Mouse (Mus musculus): ENCODE data around the gene Limch1. TPM values are rescaled to one million over a fixed set of nuclear protein-coding genes. Genes with fewer than 3 reads are reported as not detected.
A peak's percentile ranks its signal among the peaks of the same experiment; 100 is the strongest.

Gene Limch1
- polyA plus RNA-seq, 1 experiment: 44.2 TPM

DNA sequence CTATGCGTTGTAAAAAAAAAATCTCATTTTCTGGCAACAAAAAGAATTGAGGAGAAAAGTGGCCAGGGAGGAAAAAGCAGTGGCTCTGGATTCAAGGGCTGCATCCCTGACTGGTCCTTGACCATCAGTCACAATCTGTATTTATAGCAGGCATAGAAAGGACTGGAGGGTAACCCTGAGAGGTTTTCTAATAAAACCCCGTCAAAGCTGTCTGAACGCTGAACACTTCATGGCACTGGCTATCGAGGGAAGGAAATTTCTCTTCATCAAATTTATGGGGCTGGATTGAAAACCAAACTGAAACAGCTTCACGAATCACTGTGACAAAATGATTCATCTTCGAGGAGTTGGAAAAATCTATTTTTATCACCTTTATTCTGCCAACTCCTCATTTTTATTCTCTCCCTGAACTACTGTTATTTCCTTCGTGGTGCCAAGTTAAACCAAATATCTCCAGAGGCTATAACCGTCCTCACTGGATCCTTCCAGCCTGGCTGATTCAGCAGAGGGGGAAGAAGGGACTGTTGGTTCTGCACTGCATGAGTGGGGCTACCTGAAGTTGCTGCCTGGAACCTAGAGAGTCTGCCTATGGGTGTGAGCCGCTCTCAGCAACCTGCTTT lies 153.3 kb downstream of the Limch1 start:
- peaks cover 9% of the 10 kb centered on the region; the same call in 1 of the 2 replicates for H3K4me1 ChIP-seq (ENCODE audit: control insufficient read depth, insufficient read depth, low read length)
- no peak overlapping the region for H3K4me3 ChIP-seq (ENCODE audit: insufficient read depth, low read length)
- TF ChIP-seq POLR2A (IDR thresholded peaks at IDR 0.05; ENCODE audit: low read depth, low read length): no peak
- TF ChIP-seq CTCF (IDR thresholded peaks at IDR 0.05; ENCODE audit: borderline replicate concordance, insufficient read depth, low read length): no peak
- peak overlapping the region; percentile 15; the same call in 1 of the 2 replicates for H3K27ac ChIP-seq (ENCODE audit: insufficient read depth, low read length)

- no peak overlapping the region for H3K4me3 ChIP-seq (ENCODE audit: insufficient read depth, low read length)
- TF ChIP-seq CTCF (IDR thresholded peaks at IDR 0.05; ENCODE audit: borderline replicate concordance, insufficient read depth, low read length) (no peak), POLR2A (IDR thresholded peaks at IDR 0.05; ENCODE audit: low read depth, low read length) (no peak)
- H3K27ac ChIP-seq (ENCODE audit: insufficient read depth, low read length): no peak overlapping the region
- peaks cover 9% of the 10 kb centered on the region; the same call in 1 of the 2 replicates for H3K4me1 ChIP-seq (ENCODE audit: control insufficient read depth, insufficient read depth, low read length)
These were observed 155.5 kb downstream of the Limch1 start for GRCm38 (mm10) chr5:66901116-66901515.

- H3K27ac ChIP-seq (ENCODE audit: insufficient read depth, low read length): no peak overlapping the region
These were observed 159.2 kb downstream of the Limch1 start for GRCm38 (mm10) chr5:66904835-66905234.

GRCm38 (mm10) chr5:66908883-66909282 lies 163.3 kb downstream of the Limch1 start:
- Histone ChIP-seq H3K27ac (ENCODE audit: insufficient read depth, low read length) (no peak overlapping the region), H3K4me3 (ENCODE audit: insufficient read depth, low read length) (no peak overlapping the region), H3K4me1 (ENCODE audit: control insufficient read depth, insufficient read depth, low read length) (no peaks in the 10 kb centered on the region)
- TF ChIP-seq CTCF (IDR thresholded peaks at IDR 0.05; ENCODE audit: borderline replicate concordance, insufficient read depth, low read length) (no peak), POLR2A (IDR thresholded peaks at IDR 0.05; ENCODE audit: low read depth, low read length) (no peak)

More at GRCm38 (mm10) chr5:66904835-66905234, 159.2 kb downstream of the Limch1 start:
- TF ChIP-seq POLR2A (IDR thresholded peaks at IDR 0.05; ENCODE audit: low read depth, low read length): no peak
- TF ChIP-seq CTCF (IDR thresholded peaks at IDR 0.05; ENCODE audit: borderline replicate concordance, insufficient read depth, low read length): no peak
- H3K4me3 ChIP-seq (ENCODE audit: insufficient read depth, low read length): no peak overlapping the region
- H3K4me1 ChIP-seq (ENCODE audit: control insufficient read depth, insufficient read depth, low read length): no peaks in the 10 kb centered on the region

- Histone ChIP-seq H3K4me3 (ENCODE audit: insufficient read depth, low read length) (no peak overlapping the region), H3K27ac (ENCODE audit: insufficient read depth, low read length) (no peak overlapping the region), H3K4me1 (ENCODE audit: control insufficient read depth, insufficient read depth, low read length) (no peaks in the 10 kb centered on the region)
- no peak for TF ChIP-seq CTCF (IDR thresholded peaks at IDR 0.05; ENCODE audit: borderline replicate concordance, insufficient read depth, low read length)
- no peak for TF ChIP-seq POLR2A (IDR thresholded peaks at IDR 0.05; ENCODE audit: low read depth, low read length)
These were observed 164.3 kb downstream of the Limch1 start for GRCm38 (mm10) chr5:66909962-66910361.

DNA sequence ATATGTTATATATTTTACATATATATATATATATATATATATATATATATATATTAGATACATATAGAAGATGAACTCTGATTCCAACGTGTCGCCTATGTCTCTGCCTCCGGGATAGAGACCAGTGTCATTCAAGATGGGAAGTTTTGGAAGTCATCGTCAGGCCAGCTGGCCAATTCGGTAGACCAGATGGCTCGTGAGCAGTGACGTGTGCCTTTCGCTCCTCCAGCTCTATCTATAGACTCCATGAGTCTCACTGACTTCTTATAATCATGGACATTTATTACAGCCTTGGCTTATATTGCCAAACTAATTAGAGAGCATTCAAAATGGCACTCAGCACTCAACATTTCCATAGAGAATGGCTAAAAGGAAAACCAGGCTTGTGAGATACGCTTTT lies 165.0 kb downstream of the Limch1 start:
- Histone ChIP-seq H3K4me1 (ENCODE audit: control insufficient read depth, insufficient read depth, low read length) (no peaks in the 10 kb centered on the region), H3K4me3 (ENCODE audit: insufficient read depth, low read length) (no peak overlapping the region), H3K27ac (ENCODE audit: insufficient read depth, low read length) (no peak overlapping the region)
- no peak for TF ChIP-seq POLR2A (IDR thresholded peaks at IDR 0.05; ENCODE audit: low read depth, low read length)
- no peak for TF ChIP-seq CTCF (IDR thresholded peaks at IDR 0.05; ENCODE audit: borderline replicate concordance, insufficient read depth, low read length)

DNA sequence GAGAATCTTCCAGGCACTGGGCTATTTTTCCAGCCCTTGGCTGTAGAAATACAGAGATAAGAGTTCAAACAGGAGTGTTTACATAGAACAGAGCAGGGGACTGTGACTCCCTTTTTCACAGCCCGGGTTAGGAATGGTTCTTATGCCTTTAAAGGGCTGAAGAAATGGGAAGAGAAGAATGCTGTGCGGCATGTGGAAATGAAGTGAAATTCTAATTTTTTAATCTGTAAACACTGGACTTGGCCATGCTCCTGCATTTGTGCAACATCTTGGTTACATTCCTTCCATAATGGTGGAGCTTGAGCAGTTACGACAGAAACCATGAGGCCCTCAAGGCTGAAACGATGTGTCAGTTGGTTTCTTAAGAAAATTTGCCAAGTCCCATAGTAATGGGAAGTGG lies 165.4 kb downstream of the Limch1 start:
- Histone ChIP-seq H3K4me3 (ENCODE audit: insufficient read depth, low read length) (no peak overlapping the region), H3K4me1 (ENCODE audit: control insufficient read depth, insufficient read depth, low read length) (no peaks in the 10 kb centered on the region), H3K27ac (ENCODE audit: insufficient read depth, low read length) (no peak overlapping the region)
- no peak for TF ChIP-seq CTCF (IDR thresholded peaks at IDR 0.05; ENCODE audit: borderline replicate concordance, insufficient read depth, low read length)
- TF ChIP-seq POLR2A (IDR thresholded peaks at IDR 0.05; ENCODE audit: low read depth, low read length): no peak

- TF ChIP-seq CTCF (IDR thresholded peaks at IDR 0.05; ENCODE audit: borderline replicate concordance, insufficient read depth, low read length): no peak
- TF ChIP-seq POLR2A (IDR thresholded peaks at IDR 0.05; ENCODE audit: low read depth, low read length): no peak
- Histone ChIP-seq H3K4me3 (ENCODE audit: insufficient read depth, low read length) (no peak overlapping the region), H3K4me1 (ENCODE audit: control insufficient read depth, insufficient read depth, low read length) (no peaks in the 10 kb centered on the region), H3K27ac (ENCODE audit: insufficient read depth, low read length) (no peak overlapping the region)
These were observed 168.2 kb downstream of the Limch1 start for GRCm38 (mm10) chr5:66913791-66914190.

- Histone ChIP-seq H3K4me3 (ENCODE audit: insufficient read depth, low read length) (no peak overlapping the region), H3K27ac (ENCODE audit: insufficient read depth, low read length) (no peak overlapping the region; the same call in 1 of the 2 replicates), H3K4me1 (ENCODE audit: control insufficient read depth, insufficient read depth, low read length) (no peaks in the 10 kb centered on the region)
- TF ChIP-seq CTCF (IDR thresholded peaks at IDR 0.05; ENCODE audit: borderline replicate concordance, insufficient read depth, low read length) (no peak), POLR2A (IDR thresholded peaks at IDR 0.05; ENCODE audit: low read depth, low read length) (no peak)
These were observed 172.0 kb downstream of the Limch1 start for GRCm38 (mm10) chr5:66917353-66918315.
